Mouse (Mus musculus) CD4-positive, CD25-positive, alpha-beta regulatory T cell, adult 9 weeks (primary cell): ENCODE measurements around the gene Ube2cbp. TPM values are rescaled to one million over a fixed set of nuclear protein-coding genes. Genes with fewer than 3 reads are reported as not detected.

Experiments used
- polyA plus RNA-seq: library from polyadenylated mRNA; unstranded; fragments of 100-300 nt; shearing (Covaris generic); gene quantifications from one replicate; pipeline ENCODE4 v1.2.1, GENCODE M21; 2017

Ube2cbp gene
- 5.3 TPM for polyA plus RNA-seq

GRCm38 (mm10) chr9:86464151-86465105, at the start of gene Ube2cbp:
Ube2cbp (minus strand) TSS chr9:86464950.

GRCm38 (mm10) chr9:86466990-86467870, 2.5 kb upstream of the Ube2cbp start, which contains the start of gene Dop1a:
Dop1a (plus strand) TSS chr9:86467154.

Other genes starting within 250 kb of the Ube2cbp start
- 45.3 TPM for gene Dop1a, start 2.2 kb upstream of the Ube2cbp start, polyA plus RNA-seq
- 22.0 TPM for gene Pgm3, start 106.9 kb upstream of the Ube2cbp start, polyA plus RNA-seq
- 6.8 TPM for gene Rwdd2a, start 107.0 kb upstream of the Ube2cbp start, polyA plus RNA-seq
- not detected for gene Me1, start 231.0 kb upstream of the Ube2cbp start, polyA plus RNA-seq